Mouse (Mus musculus) heart, adult 9 months (tissue): ENCODE measurements at regions not wholly inside any gene's neighbourhood (a gene's known extent, or its start where the extent isn't known, plus 50 kb on each side); places are given as distances from the start of the nearest gene placed in this dataset.
A peak's percentile ranks its signal among the peaks of the same experiment; 100 is the strongest.
"Not testable (repeated sequence)": the region's sequence is repeated elsewhere in the genome, so short reads cannot be mapped to it uniquely, and the experiment has no call there.

ENCODE experiments used
- DNase-seq, 2 experiments: peaks; one replicate each; pipeline ENCODE4 v3.0.0; 2022; ENCODE audit warnings: low spot score in 2 of 2

GRCm38 (mm10) chr10:66641966-66642365 is 454.0 kb upstream of the Jmjd1c start:
- DNase-seq = no peak

GRCm38 (mm10) chr10:66643160-66643559 is 452.8 kb upstream of the Jmjd1c start:
- no peak for DNase-seq

GRCm38 (mm10) chr10:66657520-66657919 is 438.4 kb upstream of the Jmjd1c start:
- no peak for DNase-seq

- no peak for DNase-seq
Observed at GRCm38 (mm10) chr10:66683160-66683559, 412.8 kb upstream of the Jmjd1c start.

GRCm38 (mm10) chr10:66689196-66689595 is 406.7 kb upstream of the Jmjd1c start:
- peak; percentile 15 to 57 for DNase-seq

GRCm38 (mm10) chr10:66694549-66695285 is 401.2 kb upstream of the Jmjd1c start:
- DNase-seq = no peak

- not testable (repeated sequence) for DNase-seq
Observed at GRCm38 (mm10) chr10:66714926-66715325, 381.0 kb upstream of the Jmjd1c start.

GRCm38 (mm10) chr10:66717909-66718308 is 378.0 kb upstream of the Jmjd1c start:
- DNase-seq = no peak

GRCm38 (mm10) chr10:66719796-66720195 is 376.1 kb upstream of the Jmjd1c start:
- DNase-seq = no peak

GRCm38 (mm10) chr10:66733631-66734030 is 362.3 kb upstream of the Jmjd1c start:
- no peak for DNase-seq

GRCm38 (mm10) chr10:66734853-66735252 is 361.1 kb upstream of the Jmjd1c start:
- DNase-seq = no peak

GRCm38 (mm10) chr10:66739017-66739416 is 356.9 kb upstream of the Jmjd1c start:
- DNase-seq = no peak

GRCm38 (mm10) chr10:66741819-66742218 is 354.1 kb upstream of the Jmjd1c start:
- DNase-seq = peak in 1 of 2 experiments; percentile 7

- DNase-seq = no peak
Observed at GRCm38 (mm10) chr10:66743254-66743653, 352.7 kb upstream of the Jmjd1c start.

- DNase-seq = no peak
Observed at GRCm38 (mm10) chr10:66745871-66746270, 350.1 kb upstream of the Jmjd1c start.

GRCm38 (mm10) chr10:66752237-66752810 is 343.6 kb upstream of the Jmjd1c start:
- no peak for DNase-seq

GRCm38 (mm10) chr10:66756866-66757265 is 339.1 kb upstream of the Jmjd1c start:
- DNase-seq = no peak

GRCm38 (mm10) chr10:66770161-66771030 is 325.5 kb upstream of the Jmjd1c start:
- no peak for DNase-seq

- no peak for DNase-seq
Observed at GRCm38 (mm10) chr10:66780335-66781170, 315.4 kb upstream of the Jmjd1c start.

- DNase-seq = no peak
Observed at GRCm38 (mm10) chr10:66781171-66781510, 314.8 kb upstream of the Jmjd1c start.

- no peak for DNase-seq
Observed at GRCm38 (mm10) chr10:66782025-66782424, 313.9 kb upstream of the Jmjd1c start.

- DNase-seq = no peak
Observed at GRCm38 (mm10) chr10:66787812-66788211, 308.1 kb upstream of the Jmjd1c start.
